Mouse (Mus musculus): ENCODE data around the gene Wdr1.
"Not testable (repeated sequence)": the region's sequence is repeated elsewhere in the genome, so short reads cannot be mapped to it uniquely, and the experiment has no call there.

The Wdr1 gene

GRCm38 (mm10) chr5:38496491-38497057 is 66.4 kb downstream of the Wdr1 start:
- no peak for DNase-seq (ENCODE audit: low read depth, low spot score)

- no peak for DNase-seq (ENCODE audit: low read depth, low spot score)
These were observed 69.1 kb downstream of the Wdr1 start for GRCm38 (mm10) chr5:38493890-38494289.

- no peak for DNase-seq (ENCODE audit: low read depth, low spot score)
These were observed 71.3 kb downstream of the Wdr1 start for GRCm38 (mm10) chr5:38491763-38492162.

- no peak for DNase-seq (ENCODE audit: low read depth, low spot score)
These were observed 73.3 kb downstream of the Wdr1 start for GRCm38 (mm10) chr5:38489739-38490138.

- no peak for DNase-seq (ENCODE audit: low read depth, low spot score)
These were observed 74.1 kb downstream of the Wdr1 start for GRCm38 (mm10) chr5:38488673-38489615.

GRCm38 (mm10) chr5:38488026-38488425 is 75.0 kb downstream of the Wdr1 start:
- DNase-seq (ENCODE audit: low read depth, low spot score): no peak

GRCm38 (mm10) chr5:38487247-38487646 is 75.8 kb downstream of the Wdr1 start:
- no peak for DNase-seq (ENCODE audit: low read depth, low spot score)

GRCm38 (mm10) chr5:38485946-38486345 is 77.1 kb downstream of the Wdr1 start:
- DNase-seq (ENCODE audit: low read depth, low spot score): no peak

- DNase-seq (ENCODE audit: low read depth, low spot score): no peak
These were observed 79.4 kb downstream of the Wdr1 start for GRCm38 (mm10) chr5:38483518-38484110.

GRCm38 (mm10) chr5:38480822-38481707 is 82.0 kb downstream of the Wdr1 start:
- no peak for DNase-seq (ENCODE audit: low read depth, low spot score)

GRCm38 (mm10) chr5:38479908-38480725 is 82.9 kb downstream of the Wdr1 start:
- no peak for DNase-seq (ENCODE audit: low read depth, low spot score)

GRCm38 (mm10) chr5:38479545-38479907 is 83.5 kb downstream of the Wdr1 start:
- not testable (repeated sequence) for DNase-seq (ENCODE audit: low read depth, low spot score)

- no peak for DNase-seq (ENCODE audit: low read depth, low spot score)
These were observed 84.0 kb downstream of the Wdr1 start for GRCm38 (mm10) chr5:38479027-38479426.

- DNase-seq (ENCODE audit: low read depth, low spot score): no peak
These were observed 85.1 kb downstream of the Wdr1 start for GRCm38 (mm10) chr5:38477731-38478445.

- DNase-seq (ENCODE audit: low read depth, low spot score): peak; percentile 52
These were observed 86.0 kb downstream of the Wdr1 start for GRCm38 (mm10) chr5:38476861-38477565.

Measured in A20 (cell line).